Mouse (Mus musculus) hindbrain, embryonic 13.5 days (tissue): ENCODE measurements around the gene Gprasp1. TPM values are rescaled to one million over a fixed set of nuclear protein-coding genes. Genes with fewer than 3 reads are reported as not detected.
"Not testable (repeated sequence)": the region's sequence is repeated elsewhere in the genome, so short reads cannot be mapped to it uniquely, and the experiment has no call there.

Experiments
- ATAC-seq: fragments of 200-750 bp; cut with Nextera tagmentation; 2 replicates; pipeline ENCODE4 v1.8.0; 2017; ENCODE audit warnings: moderate TSS enrichment; ENCODE audit not compliant: low FRiP score
- H3K27ac ChIP-seq: fragments of 300-500 bp; sonication (generic); 2 replicates; pipeline ENCODE4 v1.5.1; 2015; ENCODE audit warnings: inconsistent platforms, mild to moderate bottlenecking, moderate library complexity
- H3K27me3 ChIP-seq: fragments of 300-500 bp; sonication (generic); 2 replicates; pipeline ENCODE4 v1.6.1; 2015; ENCODE audit warnings: mild to moderate bottlenecking, inconsistent platforms
- H3K36me3 ChIP-seq: fragments of 300-500 bp; sonication (generic); 2 replicates; pipeline ENCODE4 v1.6.1; 2015; ENCODE audit warnings: mild to moderate bottlenecking, inconsistent platforms
- H3K4me1 ChIP-seq: fragments of 300-500 bp; sonication (generic); replicated peaks from 2 replicates; pipeline ENCODE4 v1.6.1; 2015; ENCODE audit warnings: inconsistent platforms
- H3K4me2 ChIP-seq: fragments of 300-500 bp; sonication (generic); 2 replicates; pipeline ENCODE4 v1.6.1; 2015; ENCODE audit warnings: inconsistent platforms, mild to moderate bottlenecking, moderate library complexity
- H3K4me3 ChIP-seq: fragments of 300-500 bp; sonication (generic); 2 replicates; pipeline ENCODE4 v1.5.1; 2015; ENCODE audit warnings: mild to moderate bottlenecking, inconsistent platforms
- H3K9ac ChIP-seq: fragments of 300-500 bp; sonication (generic); 2 replicates; pipeline ENCODE4 v1.6.1; 2015; ENCODE audit warnings: mild to moderate bottlenecking, inconsistent platforms
- H3K9me3 ChIP-seq: fragments of 300-500 bp; sonication (generic); 2 replicates; pipeline ENCODE4 v1.6.1; 2016; ENCODE audit warnings: inconsistent platforms
- WGBS: fragments of 180-500 bp; shearing (Covaris S2); methylation state at CpG from one replicate; pipeline ENCODE4 v1.1.7; 2015; 5-methylcytosine and 5-hydroxymethylcytosine counted together
- polyA plus RNA-seq: library from polyadenylated mRNA; unstranded; fragments of >200 nt; fragmentation: Nextera tagmentation; extraction: Ambion mirVana; gene quantifications from 2 replicates; pipeline ENCODE4 v1.2.1, GENCODE M21; 2015

Gene Gprasp1
- 159 and 172 TPM in 2 replicates for polyA plus RNA-seq

GRCm38 (mm10) chrX:135742304-135743055, at the start of gene Gprasp1, which contains the start of gene Armcx5:
Gene Gprasp1 (plus strand): TSS chrX:135742733.
Gene Armcx5 (plus strand): TSS chrX:135742733.
- ATAC-seq: peak; percentile 99
- Histone ChIP-seq H3K9me3 (no peaks in the 10 kb centered on the region), H3K36me3 (peaks cover 7% of the 10 kb centered on the region), H3K27me3 (peaks cover 9% of the 10 kb centered on the region; the same call in 1 of the 2 replicates), H3K4me2 (peak within 1 kb of the TSS; percentile 59), H3K27ac (peak within 1 kb of the TSS; percentile 94), H3K4me3 (peak within 1 kb of the TSS; percentile 60), H3K4me1 (peaks cover 10% of the 10 kb centered on the region), H3K9ac (peak within 1 kb of the TSS; percentile 80)
- WGBS: 16% methylated on average over 48 of the region's 48 CpGs

DNA sequence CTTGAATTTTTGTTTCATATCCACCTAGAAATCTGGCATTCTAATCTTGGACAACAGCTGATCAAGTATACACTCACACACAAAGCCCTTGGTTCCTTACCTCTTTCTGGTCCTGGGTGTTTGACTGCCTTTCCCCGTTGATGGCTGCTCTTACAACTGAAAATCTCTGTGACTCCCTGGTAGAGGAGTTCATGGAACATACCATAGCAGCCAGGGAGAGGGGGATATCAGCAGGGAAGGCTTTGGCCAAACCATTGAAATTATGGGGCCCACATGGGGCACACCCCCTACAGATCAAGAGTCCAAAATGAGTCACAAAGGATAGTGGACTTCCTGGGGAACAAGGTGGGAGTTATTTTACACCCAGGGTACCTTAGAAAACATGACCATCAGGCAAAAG, 48.9 kb upstream of the Gprasp1 start, which contains the start of gene Tcp11x2:
TSS of gene Tcp11x2 (minus strand) at position 158 of the 400 bp plus-strand sequence.
- WGBS: 79% methylated on average over 1 of the region's 1 CpGs

GRCm38 (mm10) chrX:135703111-135703510, 39.4 kb upstream of the Gprasp1 start:
- H3K27me3 ChIP-seq: 0 out of 2 replicates have a peak, but pooled peaks cover 2% of the 10 kb centered on the region
- H3K9ac ChIP-seq: no peak overlapping the region
- no peak for ATAC-seq
- H3K4me1 ChIP-seq: no peaks in the 10 kb centered on the region
- H3K36me3 ChIP-seq: no peaks in the 10 kb centered on the region
- no peaks in the 10 kb centered on the region for H3K9me3 ChIP-seq
- 83% methylated on average over 1 of the region's 1 CpGs for WGBS
- H3K27ac ChIP-seq: no peak overlapping the region
- no peak overlapping the region for H3K4me3 ChIP-seq
- H3K4me2 ChIP-seq: no peak overlapping the region

More for the DNA sequence above, 48.9 kb upstream of the Gprasp1 start, which contains the start of gene Tcp11x2:
- Histone ChIP-seq H3K4me2 (no peak within 1 kb of the TSS), H3K4me3 (no peak within 1 kb of the TSS), H3K36me3 (no peaks in the 10 kb centered on the region), H3K27me3 (0 out of 2 replicates have a peak, but pooled peaks cover 4% of the 10 kb centered on the region), H3K9me3 (no peaks in the 10 kb centered on the region), H3K4me1 (no peaks in the 10 kb centered on the region), H3K9ac (no peak within 1 kb of the TSS), H3K27ac (no peak within 1 kb of the TSS)
- ATAC-seq: no peak

DNA sequence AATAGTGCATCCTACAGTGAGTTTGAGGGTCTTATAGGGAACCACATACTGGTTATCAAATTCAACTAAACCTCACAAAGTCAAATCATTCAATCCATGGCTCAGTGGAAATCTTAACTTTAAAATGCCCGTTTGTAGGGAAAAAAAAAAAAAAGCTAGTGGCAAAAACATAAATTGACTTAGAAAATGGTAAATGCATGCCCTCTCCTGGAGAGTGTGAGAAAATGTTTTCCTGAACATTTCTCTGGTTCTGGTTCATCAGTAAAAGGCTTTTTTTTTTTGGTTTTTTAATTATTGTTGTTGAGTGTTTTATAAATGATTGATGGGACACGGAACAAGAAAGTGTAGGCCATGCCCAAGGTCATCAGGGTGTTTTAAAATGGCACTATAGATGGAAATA, 38.2 kb upstream of the Gprasp1 start:
- no peaks in the 10 kb centered on the region for H3K4me1 ChIP-seq
- no peak overlapping the region for H3K4me2 ChIP-seq
- H3K27me3 ChIP-seq: 0 out of 2 replicates have a peak, but pooled peaks cover 2% of the 10 kb centered on the region
- H3K36me3 ChIP-seq: no peaks in the 10 kb centered on the region
- WGBS: 50% methylated on average over 2 of the region's 2 CpGs
- no peaks in the 10 kb centered on the region for H3K9me3 ChIP-seq
- no peak overlapping the region for H3K9ac ChIP-seq
- no peak overlapping the region for H3K4me3 ChIP-seq
- H3K27ac ChIP-seq: no peak overlapping the region
- ATAC-seq: no peak

DNA sequence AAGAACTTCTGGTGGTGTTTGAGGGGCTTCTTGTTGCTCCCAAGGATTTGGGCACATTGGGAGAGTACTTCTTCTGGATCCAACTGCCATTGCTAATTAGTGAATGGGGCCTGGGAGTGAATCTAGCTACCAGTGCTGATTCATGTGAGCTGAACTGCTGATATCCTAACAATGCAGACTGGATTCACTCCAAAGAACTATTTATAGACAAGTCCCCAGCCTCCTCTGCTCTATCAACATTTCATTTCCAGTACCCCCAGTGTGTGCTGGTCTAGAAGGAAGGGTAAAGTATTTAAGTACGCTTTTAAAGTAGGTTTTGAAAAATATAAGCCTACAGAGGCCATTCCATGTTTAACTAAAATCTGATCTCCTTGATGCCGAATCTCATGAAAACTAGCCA, 29.7 kb upstream of the Gprasp1 start:
- no peak for ATAC-seq
- WGBS: 82% methylated on average over 2 of the region's 2 CpGs
- Histone ChIP-seq H3K36me3 (no peaks in the 10 kb centered on the region), H3K4me1 (no peaks in the 10 kb centered on the region), H3K27me3 (no peaks in the 10 kb centered on the region), H3K9me3 (no peaks in the 10 kb centered on the region), H3K4me3 (no peak overlapping the region), H3K27ac (no peak overlapping the region), H3K9ac (no peak overlapping the region), H3K4me2 (no peak overlapping the region)

- no peak within 1 kb of the TSS for H3K27ac ChIP-seq
- no peaks in the 10 kb centered on the region for H3K36me3 ChIP-seq
- H3K4me1 ChIP-seq: no peaks in the 10 kb centered on the region
- WGBS: 85% methylated on average over 10 of the region's 10 CpGs
- no peaks in the 10 kb centered on the region for H3K9me3 ChIP-seq
- no peak for ATAC-seq
- no peak within 1 kb of the TSS for H3K9ac ChIP-seq
- no peak within 1 kb of the TSS for H3K4me2 ChIP-seq
- H3K4me3 ChIP-seq: no peak within 1 kb of the TSS
- H3K27me3 ChIP-seq: 0 out of 2 replicates have a peak, but pooled peaks cover 2% of the 10 kb centered on the region
Measured at GRCm38 (mm10) chrX:135725161-135725560, 17.4 kb upstream of the Gprasp1 start, which contains the start of gene Tmsb15a. Gene Tmsb15a (minus strand): TSS chrX:135725261.

GRCm38 (mm10) chrX:135738730-135739520, 3.6 kb upstream of the Gprasp1 start:
- 89% methylated on average over 2 of the region's 2 CpGs for WGBS
- peaks cover 7% of the 10 kb centered on the region for H3K4me1 ChIP-seq
- no peak overlapping the region for H3K9ac ChIP-seq
- peaks cover 13% of the 10 kb centered on the region; the same call in 1 of the 2 replicates for H3K27me3 ChIP-seq
- H3K4me2 ChIP-seq: no peak overlapping the region
- no peak for ATAC-seq
- H3K4me3 ChIP-seq: no peak overlapping the region
- no peaks in the 10 kb centered on the region for H3K9me3 ChIP-seq
- H3K36me3 ChIP-seq: no peaks in the 10 kb centered on the region
- H3K27ac ChIP-seq: no peak overlapping the region

DNA sequence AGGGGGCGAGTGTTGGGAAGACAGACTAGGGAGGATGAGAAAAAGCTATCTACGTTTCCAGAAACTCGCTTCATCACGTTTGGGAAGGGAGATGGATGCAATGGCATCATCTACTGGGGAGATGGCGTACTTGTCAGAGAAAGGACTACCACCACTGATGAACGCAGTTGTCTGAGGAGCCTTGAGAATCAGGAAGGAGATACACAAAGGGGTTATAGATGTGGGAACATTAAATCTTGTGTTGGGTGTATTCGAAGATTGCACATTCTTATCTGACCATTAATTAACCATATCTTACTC, 473 bp downstream of the Gprasp1 start:
- Histone ChIP-seq H3K27me3 (peaks cover 7% of the 10 kb centered on the region; the same call in 1 of the 2 replicates), H3K4me3 (peak overlapping the region; percentile 60)

GRCm38 (mm10) chrX:135745376-135745775, 2.8 kb downstream of the Gprasp1 start:
- not testable (repeated sequence) for H3K4me3 ChIP-seq, H3K4me1 ChIP-seq, H3K9ac ChIP-seq, H3K4me2 ChIP-seq, ATAC-seq, H3K36me3 ChIP-seq, H3K27me3 ChIP-seq, H3K9me3 ChIP-seq, H3K27ac ChIP-seq
- WGBS: 91% methylated on average over 3 of the region's 3 CpGs

More for the DNA sequence above, 473 bp downstream of the Gprasp1 start:
- no peak for ATAC-seq
- peaks cover 10% of the 10 kb centered on the region for H3K4me1 ChIP-seq
- peak overlapping the region; percentile 94 for H3K27ac ChIP-seq
- peaks cover 7% of the 10 kb centered on the region for H3K36me3 ChIP-seq
- WGBS: 30% methylated on average over 7 of the region's 7 CpGs
- H3K9ac ChIP-seq: peak overlapping the region; percentile 80
- H3K9me3 ChIP-seq: no peaks in the 10 kb centered on the region
- H3K4me2 ChIP-seq: peak overlapping the region; percentile 59

DNA sequence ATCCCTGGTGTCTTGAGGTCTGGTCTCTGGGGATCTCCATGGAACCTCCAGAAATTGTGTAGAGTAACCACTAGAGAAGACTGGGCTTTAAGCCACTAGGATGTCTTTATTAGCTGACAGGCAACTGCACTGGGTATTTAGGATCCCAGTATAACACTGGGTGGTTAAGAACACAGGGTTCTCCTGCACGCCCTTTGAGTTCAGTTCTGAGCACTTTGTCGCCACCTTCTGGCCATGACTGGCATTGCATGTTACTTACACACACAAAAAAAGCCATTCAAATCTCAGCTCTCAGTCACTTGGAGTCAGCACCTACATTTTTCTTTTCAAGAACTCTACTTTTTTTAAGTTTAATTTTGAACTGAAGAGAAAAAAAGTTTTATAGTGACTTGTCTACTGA, 10.3 kb downstream of the Gprasp1 start:
- Histone ChIP-seq H3K27me3 (no peaks in the 10 kb centered on the region), H3K36me3 (no peaks in the 10 kb centered on the region), H3K4me3 (no peak overlapping the region), H3K27ac (no peak overlapping the region), H3K4me1 (no peaks in the 10 kb centered on the region), H3K4me2 (no peak overlapping the region), H3K9ac (no peak overlapping the region), H3K9me3 (no peaks in the 10 kb centered on the region)
- 4% methylated on average over 2 of the region's 2 CpGs for WGBS
- peak; percentile 68 for ATAC-seq

GRCm38 (mm10) chrX:135761707-135762106, 19.2 kb downstream of the Gprasp1 start:
- Histone ChIP-seq H3K4me1 (no peaks in the 10 kb centered on the region), H3K36me3 (peaks cover 11% of the 10 kb centered on the region; the same call in 1 of the 2 replicates), H3K4me2 (no peak overlapping the region), H3K27ac (no peak overlapping the region), H3K4me3 (no peak overlapping the region), H3K27me3 (no peaks in the 10 kb centered on the region), H3K9me3 (no peaks in the 10 kb centered on the region), H3K9ac (no peak overlapping the region)
- ATAC-seq: no peak

DNA sequence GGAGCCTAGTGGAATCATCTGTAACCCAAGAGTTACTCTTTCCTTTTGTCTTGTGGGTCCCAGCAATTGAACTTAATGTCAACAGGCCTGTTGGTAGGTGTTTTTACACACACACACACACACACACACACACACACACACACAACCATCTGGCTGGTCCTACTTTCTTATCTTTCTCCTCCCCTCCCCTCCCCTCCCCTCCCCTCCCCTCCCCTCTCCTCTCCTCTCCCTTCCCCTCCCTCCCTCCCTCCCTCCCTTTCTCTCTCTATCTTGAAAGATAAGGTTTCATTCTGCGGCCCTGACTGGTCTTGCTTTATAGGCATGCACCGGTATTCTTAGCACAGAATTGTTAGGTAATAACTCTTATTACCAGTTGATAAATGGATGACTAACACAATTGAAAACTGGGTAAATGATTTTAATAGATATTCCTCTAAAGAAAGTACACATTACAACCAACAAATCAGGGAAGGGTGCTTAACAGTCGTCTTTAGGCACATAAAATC, 25.6 kb downstream of the Gprasp1 start:
- Histone ChIP-seq H3K36me3 (peaks cover 3% of the 10 kb centered on the region; the same call in 1 of the 2 replicates), H3K4me2 (no peak overlapping the region), H3K4me1 (no peaks in the 10 kb centered on the region), H3K9ac (no peak overlapping the region), H3K9me3 (no peaks in the 10 kb centered on the region), H3K27ac (no peak overlapping the region), H3K4me3 (no peak overlapping the region), H3K27me3 (no peaks in the 10 kb centered on the region)
- no peak for ATAC-seq
- WGBS: 86% methylated on average over 3 of the region's 3 CpGs
